Mouse (Mus musculus) brain, embryonic 18.5 days (tissue): ENCODE results near the gene 4930558K02Rik.

Source experiments
- DNase-seq: peaks from one replicate; pipeline ENCODE4 v3.0.0-alpha.2; 2012; ENCODE audit warnings: low read depth, low spot score

Gene 4930558K02Rik

DNA sequence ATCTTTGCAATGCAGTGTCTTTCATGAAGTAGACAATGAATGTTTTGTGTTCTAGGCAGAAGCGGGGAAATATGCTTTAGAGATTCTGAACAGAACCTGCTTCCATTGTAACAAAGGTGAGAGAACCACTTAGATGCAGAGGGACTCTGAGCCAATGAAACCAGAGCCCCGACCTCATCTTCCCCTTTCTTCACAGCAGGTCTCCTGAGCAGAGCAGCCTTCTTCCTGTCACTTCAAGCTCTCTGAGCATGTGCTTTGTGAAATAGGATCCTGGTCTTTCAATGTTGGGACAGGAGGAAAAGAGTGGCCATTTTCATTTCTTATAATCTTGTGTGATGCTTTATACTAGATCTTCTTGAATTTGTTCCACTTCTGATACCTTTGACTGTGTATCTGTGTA, 79.3 kb downstream of the 4930558K02Rik start:
- DNase-seq: no peak

DNA sequence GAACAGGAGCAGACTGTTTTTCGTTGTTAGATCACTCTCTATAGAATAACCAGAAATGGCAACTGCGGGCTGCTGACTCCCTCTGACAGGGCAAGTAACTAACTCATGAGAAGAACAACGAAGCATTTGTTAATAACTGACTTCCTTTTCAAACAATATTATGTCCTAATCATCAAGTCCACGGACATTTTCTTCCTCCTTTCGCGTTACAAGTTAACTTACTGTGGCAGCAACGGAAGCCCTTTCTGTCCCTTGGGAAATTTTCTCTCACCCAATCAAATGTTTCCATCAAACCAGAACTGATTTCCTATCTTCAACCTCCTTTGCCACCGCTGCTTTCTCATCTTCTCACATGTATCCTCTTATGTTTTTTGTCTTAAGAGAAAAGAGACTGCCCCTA, 82.2 kb downstream of the 4930558K02Rik start:
- DNase-seq: no peak

DNA sequence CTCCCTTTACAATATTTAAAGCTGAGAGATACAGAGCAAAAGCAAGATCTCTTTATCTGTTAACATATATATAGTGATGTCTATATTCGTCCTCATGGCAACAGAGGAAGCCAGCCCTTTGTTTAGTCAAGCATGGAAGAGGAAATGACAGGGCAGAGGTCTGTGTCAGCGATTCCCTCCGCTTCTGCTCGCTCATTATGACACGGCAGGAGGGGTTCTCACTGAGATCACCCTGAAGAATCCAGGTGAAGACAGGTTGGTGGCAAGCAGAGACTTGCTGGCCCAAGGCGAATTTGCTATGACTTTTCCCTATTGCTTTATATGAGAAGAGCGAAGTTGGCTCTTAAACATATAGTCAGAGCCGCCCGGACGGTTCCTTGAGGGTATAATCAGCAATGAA, 83.3 kb downstream of the 4930558K02Rik start:
- DNase-seq: no peak

DNA sequence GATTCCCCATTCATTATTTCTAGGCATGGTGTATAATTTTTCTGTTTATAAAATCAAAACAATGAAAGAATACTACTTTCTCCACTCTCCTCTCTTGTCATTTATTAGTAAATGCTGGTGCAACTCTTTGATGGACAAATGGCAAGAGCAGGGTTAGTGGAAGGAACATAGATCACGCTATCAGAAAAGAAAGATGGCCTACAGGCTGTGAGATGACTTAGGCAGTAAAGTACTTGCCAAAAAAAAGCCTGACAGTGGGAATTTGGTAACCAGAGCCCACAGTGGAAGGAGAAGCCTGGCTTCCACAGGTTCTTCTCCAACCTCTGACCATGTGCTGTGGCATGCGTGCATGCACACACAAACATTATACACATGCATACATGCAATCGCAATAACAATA, 84.4 kb downstream of the 4930558K02Rik start:
- no peak for DNase-seq

DNA sequence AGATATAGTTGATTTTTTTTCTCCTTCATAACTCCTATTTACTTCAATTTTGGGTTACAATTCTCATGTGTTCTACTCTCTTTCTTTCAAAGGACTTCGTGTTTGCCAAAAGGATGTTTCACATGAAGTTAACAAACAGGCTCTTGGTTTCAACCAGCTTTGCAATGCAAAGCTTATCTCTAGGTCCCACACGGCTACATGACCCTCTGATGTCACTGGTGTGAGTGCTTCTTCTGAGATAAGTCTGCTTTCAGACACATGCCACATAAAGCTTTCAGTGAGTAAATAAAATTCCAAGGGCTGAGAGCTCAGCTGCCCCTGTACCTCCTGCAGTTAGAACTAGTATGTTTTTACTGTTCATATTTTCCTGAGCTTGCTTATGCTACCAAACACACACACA, 84.9 kb downstream of the 4930558K02Rik start:
- DNase-seq: no peak

DNA sequence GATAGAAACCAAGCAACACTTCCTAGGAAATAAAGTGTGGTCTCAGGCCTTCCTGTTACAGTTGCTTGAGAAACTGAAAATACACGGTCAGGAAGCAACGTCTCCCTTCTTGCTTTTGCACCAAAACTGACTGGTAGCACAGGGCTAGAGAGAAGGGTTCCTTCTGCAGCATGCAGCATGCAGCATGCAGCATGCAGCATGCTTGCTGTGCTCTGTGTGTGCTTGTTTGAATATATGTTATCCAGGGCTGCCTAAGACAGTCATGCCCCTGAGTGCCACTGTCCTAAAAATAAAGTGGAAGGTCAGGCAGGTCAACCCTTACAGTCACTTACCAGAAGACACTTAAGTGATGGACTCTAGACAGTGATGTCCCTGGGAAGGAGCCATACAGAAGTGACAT, 85.3 kb downstream of the 4930558K02Rik start:
- no peak for DNase-seq
